Mouse (Mus musculus) kidney, postnatal 0 days (tissue): ENCODE results near the gene Il18. TPM values are rescaled to one million over a fixed set of nuclear protein-coding genes. Genes with fewer than 3 reads are reported as not detected.

Experiments
- polyA plus RNA-seq: library from polyadenylated mRNA; unstranded; fragments of >200 nt; fragmentation: Nextera tagmentation; extraction: Ambion mirVana; gene quantifications from 2 replicates; pipeline ENCODE4 v1.2.1, GENCODE M21; 2015

Il18 gene
- polyA plus RNA-seq, 1 experiment from 2014 or later, result 5.2 TPM

Other genes starting within 250 kb of the Il18 start
- gene Rpl10-ps3, start 209.9 kb upstream of the Il18 start, polyA plus RNA-seq, result 238 and 252 TPM in 2 replicates
- 53.4 and 54.5 TPM in 2 replicates for gene Plet1, start 60.3 kb upstream of the Il18 start, polyA plus RNA-seq
- gene Pts, start 26.1 kb upstream of the Il18 start, polyA plus RNA-seq, result 133 and 139 TPM in 2 replicates
- gene Bco2, start 354 bp downstream of the Il18 start, polyA plus RNA-seq, result 0.17 and 0.27 TPM in 2 replicates
- not detected in 2 replicates for gene Tex12, start 6.5 kb downstream of the Il18 start, polyA plus RNA-seq
- gene Sdhd, start 49.0 kb downstream of the Il18 start, polyA plus RNA-seq, result 599 and 602 TPM in 2 replicates
- 406 and 483 TPM in 2 replicates for gene Timm8b, start 49.1 kb downstream of the Il18 start, polyA plus RNA-seq
- 5.7 and 7.1 TPM in 2 replicates for gene Pih1d2, start 62.5 kb downstream of the Il18 start, polyA plus RNA-seq
- gene Nkapd1, start 62.6 kb downstream of the Il18 start, polyA plus RNA-seq, result 25.7 and 26.0 TPM in 2 replicates
- 84.6 and 86.5 TPM in 2 replicates for gene Dlat, start 105.0 kb downstream of the Il18 start, polyA plus RNA-seq
- gene Dixdc1, start 184.7 kb downstream of the Il18 start, polyA plus RNA-seq, result 7.3 and 7.5 TPM in 2 replicates
- gene 2310030G06Rik, start 191.7 kb downstream of the Il18 start, polyA plus RNA-seq, result 26.8 and 27.1 TPM in 2 replicates
- gene Cryab, start 196.5 kb downstream of the Il18 start, polyA plus RNA-seq, result 198 and 233 TPM in 2 replicates
- 5.5 and 7.4 TPM in 2 replicates for gene Hspb2, start 197.5 kb downstream of the Il18 start, polyA plus RNA-seq
- gene Fdxacb1, start 213.4 kb downstream of the Il18 start, polyA plus RNA-seq, result 7.9 and 9.3 TPM in 2 replicates
- gene Alg9, start 220.2 kb downstream of the Il18 start, polyA plus RNA-seq, result 24.8 and 28.9 TPM in 2 replicates
- gene 1110032A03Rik, start 220.7 kb downstream of the Il18 start, polyA plus RNA-seq, result 56.6 and 62.9 TPM in 2 replicates